Mouse (Mus musculus) lung, adult 2 months (tissue): Measurements from ENCODE around the gene Gm8909.

Experiments used
- CTCF ChIP-seq: fragments of 200-500 bp; IDR thresholded peaks from 2 replicates; pipeline ENCODE4 v1.5.1; 2011; ENCODE audit warnings: mild to moderate bottlenecking, low read length, control low read depth; ENCODE audit not compliant: insufficient read depth
- POLR2A ChIP-seq: fragments of 200-500 bp; IDR thresholded peaks from 2 replicates; pipeline ENCODE4 v1.6.1; 2011; ENCODE audit warnings: low read depth, mild to moderate bottlenecking, control low read depth, low read length, borderline replicate concordance; ENCODE audit errors: extremely low read depth

- TF ChIP-seq POLR2A (no peak), CTCF (no peak)
Measured at GRCm38 (mm10) chr17:36154271-36155149, 13.8 kb downstream of the Gm8909 start.
